Mouse (Mus musculus) kidney, adult 2 months (tissue): Measurements from ENCODE around the gene Tgfbi. TPM values are rescaled to one million over a fixed set of nuclear protein-coding genes. Genes with fewer than 3 reads are reported as not detected.

Experiments
- DNase-seq: peaks from one replicate; pipeline ENCODE4 v3.0.0; 2021
- H3K27ac ChIP-seq: fragments of 200-500 bp; 2 replicates; pipeline ENCODE4 v1.5.1; 2012; ENCODE audit warnings: low read depth, low read length, control low read depth, inconsistent platforms; ENCODE audit not compliant: insufficient read depth
- H3K27me3 ChIP-seq: fragments of 200-500 bp; replicated peaks from 2 replicates; pipeline ENCODE4 v1.6.1; 2012; ENCODE audit warnings: mild to moderate bottlenecking, moderate library complexity, low read length, inconsistent platforms; ENCODE audit not compliant: control insufficient read depth, insufficient read depth
- H3K36me3 ChIP-seq: fragments of 200-500 bp; 2 replicates; pipeline ENCODE4 v1.6.1; 2012; ENCODE audit warnings: mild to moderate bottlenecking, moderate library complexity, low read length, inconsistent platforms; ENCODE audit not compliant: control insufficient read depth, insufficient read depth
- H3K4me1 ChIP-seq: fragments of 200-500 bp; 2 replicates; pipeline ENCODE4 v1.6.1; 2011; ENCODE audit warnings: low read length; ENCODE audit not compliant: control insufficient read depth, insufficient read depth
- H3K4me3 ChIP-seq: fragments of 200-500 bp; 2 replicates; pipeline ENCODE4 v1.5.1; 2011; ENCODE audit warnings: mild to moderate bottlenecking, low read depth, low read length, control low read depth; ENCODE audit not compliant: insufficient read depth
- CTCF ChIP-seq: fragments of 200-500 bp; conservative IDR thresholded peaks from 2 replicates; pipeline ENCODE4 v1.5.1; 2011; ENCODE audit warnings: low read depth, mild to moderate bottlenecking, control low read depth, low read length, moderate library complexity, mixed read lengths; ENCODE audit not compliant: insufficient read depth, insufficient read length
- POLR2A ChIP-seq: fragments of 200-500 bp; IDR thresholded peaks from one replicate; pipeline ENCODE4 v1.6.1; 2011; ENCODE audit warnings: low read depth, low read length, control low read depth
- WGBS: fragments of 180-500 bp; shearing (Covaris S2); methylation state at CpG from one replicate; pipeline ENCODE4 v1.1.7; 2018; 5-methylcytosine and 5-hydroxymethylcytosine counted together
- polyA plus RNA-seq: library from polyadenylated mRNA; depleted of rRNA; stranded (reverse); fragments of >200 nt; gene quantifications from 2 replicates; pipeline ENCODE4 v1.2.3, GENCODE M21; 2012

Tgfbi gene
- polyA plus RNA-seq, 1 experiment, result 18.8 TPM

GRCm38 (mm10) chr13:56607846-56608245 lies 1.5 kb upstream of the Tgfbi start:
- Histone ChIP-seq H3K4me3 (no peak overlapping the region), H3K27ac (no peak overlapping the region), H3K4me1 (no peaks in the 10 kb centered on the region), H3K36me3 (no peaks in the 10 kb centered on the region), H3K27me3 (no peaks in the 10 kb centered on the region)
- TF ChIP-seq POLR2A, result no peak
- no peak for TF ChIP-seq CTCF
- DNase-seq, result no peak
- WGBS, result 64% methylated on average over 4 of the region's 4 CpGs

GRCm38 (mm10) chr13:56611129-56611528 lies 1.8 kb downstream of the Tgfbi start:
- TF ChIP-seq CTCF (no peak), POLR2A (no peak)
- H3K4me1 ChIP-seq, result no peaks in the 10 kb centered on the region; the same call in 1 of the 2 replicates
- no peaks in the 10 kb centered on the region for H3K36me3 ChIP-seq
- no peak for DNase-seq
- WGBS, result 64% methylated on average over 4 of the region's 4 CpGs
- H3K4me3 ChIP-seq, result no peak overlapping the region
- no peak overlapping the region for H3K27ac ChIP-seq
- no peaks in the 10 kb centered on the region for H3K27me3 ChIP-seq

GRCm38 (mm10) chr13:56611741-56612140 lies 2.4 kb downstream of the Tgfbi start:
- H3K4me1 ChIP-seq, result no peaks in the 10 kb centered on the region; the same call in 1 of the 2 replicates
- 34% methylated on average over 3 of the region's 3 CpGs for WGBS
- no peak overlapping the region for H3K4me3 ChIP-seq
- DNase-seq, result no peak
- no peak overlapping the region for H3K27ac ChIP-seq
- no peaks in the 10 kb centered on the region for H3K27me3 ChIP-seq
- no peaks in the 10 kb centered on the region for H3K36me3 ChIP-seq
- TF ChIP-seq CTCF (no peak), POLR2A (no peak)

- Histone ChIP-seq H3K4me3 (no peak overlapping the region), H3K36me3 (no peaks in the 10 kb centered on the region), H3K4me1 (no peaks in the 10 kb centered on the region; the same call in 1 of the 2 replicates), H3K27me3 (no peaks in the 10 kb centered on the region), H3K27ac (no peak overlapping the region)
- TF ChIP-seq CTCF, result no peak
- TF ChIP-seq POLR2A, result no peak
- no peak for DNase-seq
- 14% methylated on average over 10 of the region's 10 CpGs for WGBS
These were observed 3.0 kb downstream of the Tgfbi start for GRCm38 (mm10) chr13:56612331-56612730.

- peak; percentile 21 for DNase-seq
- H3K36me3 ChIP-seq, result no peaks in the 10 kb centered on the region
- H3K27ac ChIP-seq, result no peak overlapping the region
- 39% methylated on average over 9 of the region's 9 CpGs for WGBS
- H3K4me1 ChIP-seq, result no peaks in the 10 kb centered on the region; the same call in 1 of the 2 replicates
- TF ChIP-seq CTCF (no peak), POLR2A (no peak)
- no peak overlapping the region for H3K4me3 ChIP-seq
- no peaks in the 10 kb centered on the region for H3K27me3 ChIP-seq
These were observed 4.2 kb downstream of the Tgfbi start for GRCm38 (mm10) chr13:56613366-56613998.

- H3K27me3 ChIP-seq, result no peaks in the 10 kb centered on the region
- 74% methylated on average over 3 of the region's 3 CpGs for WGBS
- DNase-seq, result no peak
- H3K4me1 ChIP-seq, result no peaks in the 10 kb centered on the region; the same call in 1 of the 2 replicates
- no peaks in the 10 kb centered on the region for H3K36me3 ChIP-seq
- H3K4me3 ChIP-seq, result no peak overlapping the region
- H3K27ac ChIP-seq, result no peak overlapping the region
- no peak for TF ChIP-seq CTCF
- no peak for TF ChIP-seq POLR2A
These were observed 5.4 kb downstream of the Tgfbi start for GRCm38 (mm10) chr13:56614768-56615167.

- H3K36me3 ChIP-seq, result no peaks in the 10 kb centered on the region
- WGBS, result 82% methylated on average over 10 of the region's 10 CpGs
- DNase-seq, result no peak
- TF ChIP-seq POLR2A, result no peak
- no peak for TF ChIP-seq CTCF
- H3K27me3 ChIP-seq, result no peaks in the 10 kb centered on the region
- H3K4me3 ChIP-seq, result no peak overlapping the region
- no peak overlapping the region for H3K27ac ChIP-seq
- H3K4me1 ChIP-seq, result no peaks in the 10 kb centered on the region; the same call in 1 of the 2 replicates
These were observed 5.9 kb downstream of the Tgfbi start for GRCm38 (mm10) chr13:56615223-56615622.
